Mouse (Mus musculus) brain, embryonic 14.5 days (tissue): ENCODE measurements at regions not wholly inside any gene's neighbourhood (a gene's known extent, or its start where the extent isn't known, plus 50 kb on each side); places are given as distances from the start of the nearest gene placed in this dataset.

Experiments
- CTCF ChIP-seq: fragments of 200-500 bp; IDR thresholded peaks from 2 replicates; pipeline ENCODE4 v1.5.1; 2012; ENCODE audit warnings: inconsistent platforms, mild to moderate bottlenecking, moderate library complexity, borderline replicate concordance; ENCODE audit not compliant: insufficient read depth, insufficient read length; ENCODE audit errors: extremely low read depth
- POLR2A ChIP-seq: fragments of 200-500 bp; IDR thresholded peaks from 2 replicates; pipeline ENCODE4 v1.6.1; 2012; ENCODE audit warnings: mild to moderate bottlenecking, inconsistent platforms, borderline replicate concordance; ENCODE audit not compliant: poor library complexity, insufficient read depth, insufficient read length, severe bottlenecking; ENCODE audit errors: extremely low read depth

- TF ChIP-seq CTCF (no peak), POLR2A (no peak)
Measured at GRCm38 (mm10) chr10:92296837-92297236, 425.4 kb downstream of the Nedd1 start.
